Mouse (Mus musculus): ENCODE measurements around the gene Zmiz1. TPM values are rescaled to one million over a fixed set of nuclear protein-coding genes. Genes with fewer than 3 reads are reported as not detected.

The Zmiz1 gene
- polyA plus RNA-seq, 1 experiment from 2014 or later: 6.1 TPM

- H3K4me2 ChIP-seq (ENCODE audit: low read depth, low read length): no peak overlapping the region
- H3K27me3 ChIP-seq (ENCODE audit: control insufficient read depth, insufficient read depth, low read depth, low read length): no peaks in the 10 kb centered on the region
- no peak overlapping the region for H3K27ac ChIP-seq (ENCODE audit: low read length)
- peaks cover 26% of the 10 kb centered on the region for H3K4me1 ChIP-seq (ENCODE audit: control insufficient read depth, low read depth, low read length)
- H3K9ac ChIP-seq (ENCODE audit: low read depth, low read length): no peak overlapping the region
- no peak for ATAC-seq (ENCODE audit: low read depth)
- no peak overlapping the region for H3K4me3 ChIP-seq (ENCODE audit: low read depth, low read length)
- no peaks in the 10 kb centered on the region for H3K9me3 ChIP-seq (replicated peaks; ENCODE audit: control insufficient read depth, low read length)
- H3K36me3 ChIP-seq (ENCODE audit: control insufficient read depth, insufficient read depth): no peaks in the 10 kb centered on the region
- 68% methylated on average over 10 of the region's 10 CpGs for WGBS (ENCODE audit: insufficient replicate concordance)
Observed at GRCm38 (mm10) chr14:25555291-25555781, 96.4 kb downstream of the Zmiz1 start.

GRCm38 (mm10) chr14:25555848-25556247, 96.9 kb downstream of the Zmiz1 start:
- Histone ChIP-seq H3K4me3 (ENCODE audit: low read depth, low read length) (no peak overlapping the region), H3K4me2 (ENCODE audit: low read depth, low read length) (no peak overlapping the region), H3K9me3 (replicated peaks; ENCODE audit: control insufficient read depth, low read length) (no peaks in the 10 kb centered on the region), H3K27me3 (ENCODE audit: control insufficient read depth, insufficient read depth, low read depth, low read length) (no peaks in the 10 kb centered on the region), H3K36me3 (ENCODE audit: control insufficient read depth, insufficient read depth) (no peaks in the 10 kb centered on the region), H3K27ac (ENCODE audit: low read length) (no peak overlapping the region), H3K4me1 (ENCODE audit: control insufficient read depth, low read depth, low read length) (peaks cover 26% of the 10 kb centered on the region), H3K9ac (ENCODE audit: low read depth, low read length) (no peak overlapping the region)
- WGBS (ENCODE audit: insufficient replicate concordance): 51% methylated on average over 7 of the region's 7 CpGs
- no peak for ATAC-seq (ENCODE audit: low read depth)

- no peak for ATAC-seq (ENCODE audit: low read depth)
- Histone ChIP-seq H3K27me3 (ENCODE audit: control insufficient read depth, insufficient read depth, low read depth, low read length) (no peaks in the 10 kb centered on the region), H3K4me2 (ENCODE audit: low read depth, low read length) (no peak overlapping the region), H3K36me3 (ENCODE audit: control insufficient read depth, insufficient read depth) (no peaks in the 10 kb centered on the region), H3K9ac (ENCODE audit: low read depth, low read length) (no peak overlapping the region), H3K27ac (ENCODE audit: low read length) (peak overlapping the region; percentile 50), H3K4me1 (ENCODE audit: control insufficient read depth, low read depth, low read length) (peaks cover 26% of the 10 kb centered on the region), H3K4me3 (ENCODE audit: low read depth, low read length) (no peak overlapping the region), H3K9me3 (replicated peaks; ENCODE audit: control insufficient read depth, low read length) (no peaks in the 10 kb centered on the region)
- WGBS (ENCODE audit: insufficient replicate concordance): 35% methylated on average over 8 of the region's 8 CpGs
Observed at GRCm38 (mm10) chr14:25557014-25557413, 98.0 kb downstream of the Zmiz1 start.

- no peaks in the 10 kb centered on the region for H3K27me3 ChIP-seq (ENCODE audit: control insufficient read depth, insufficient read depth, low read depth, low read length)
- H3K4me2 ChIP-seq (ENCODE audit: low read depth, low read length): no peak overlapping the region
- H3K4me1 ChIP-seq (ENCODE audit: control insufficient read depth, low read depth, low read length): peaks cover 26% of the 10 kb centered on the region
- ATAC-seq (ENCODE audit: low read depth): no peak
- peaks cover 3% of the 10 kb centered on the region; the same call in 1 of the 2 replicates for H3K36me3 ChIP-seq (ENCODE audit: control insufficient read depth, insufficient read depth)
- H3K9ac ChIP-seq (ENCODE audit: low read depth, low read length): no peak overlapping the region
- no peak overlapping the region for H3K4me3 ChIP-seq (ENCODE audit: low read depth, low read length)
- WGBS (ENCODE audit: insufficient replicate concordance): 83% methylated on average over 1 of the region's 1 CpGs
- no peaks in the 10 kb centered on the region for H3K9me3 ChIP-seq (replicated peaks; ENCODE audit: control insufficient read depth, low read length)
- no peak overlapping the region for H3K27ac ChIP-seq (ENCODE audit: low read length)
Observed at GRCm38 (mm10) chr14:25558479-25558878, 99.5 kb downstream of the Zmiz1 start.

- Histone ChIP-seq H3K4me3 (ENCODE audit: low read depth, low read length) (no peak overlapping the region), H3K9ac (ENCODE audit: low read depth, low read length) (no peak overlapping the region), H3K9me3 (replicated peaks; ENCODE audit: control insufficient read depth, low read length) (no peaks in the 10 kb centered on the region), H3K4me2 (ENCODE audit: low read depth, low read length) (no peak overlapping the region), H3K27me3 (ENCODE audit: control insufficient read depth, insufficient read depth, low read depth, low read length) (no peaks in the 10 kb centered on the region), H3K36me3 (ENCODE audit: control insufficient read depth, insufficient read depth) (peaks cover 8% of the 10 kb centered on the region; the same call in 1 of the 2 replicates), H3K4me1 (ENCODE audit: control insufficient read depth, low read depth, low read length) (peaks cover 26% of the 10 kb centered on the region), H3K27ac (ENCODE audit: low read length) (no peak overlapping the region)
- ATAC-seq (ENCODE audit: low read depth): no peak
- WGBS (ENCODE audit: insufficient replicate concordance): 34% methylated on average over 5 of the region's 5 CpGs
Observed at GRCm38 (mm10) chr14:25559907-25560306, 100.9 kb downstream of the Zmiz1 start.

GRCm38 (mm10) chr14:25560841-25561240, 101.9 kb downstream of the Zmiz1 start:
- no peak overlapping the region for H3K27ac ChIP-seq (ENCODE audit: low read length)
- H3K9me3 ChIP-seq (replicated peaks; ENCODE audit: control insufficient read depth, low read length): no peaks in the 10 kb centered on the region
- no peak overlapping the region for H3K4me2 ChIP-seq (ENCODE audit: low read depth, low read length)
- H3K4me3 ChIP-seq (ENCODE audit: low read depth, low read length): no peak overlapping the region
- peaks cover 8% of the 10 kb centered on the region; the same call in 1 of the 2 replicates for H3K36me3 ChIP-seq (ENCODE audit: control insufficient read depth, insufficient read depth)
- peaks cover 22% of the 10 kb centered on the region for H3K4me1 ChIP-seq (ENCODE audit: control insufficient read depth, low read depth, low read length)
- 71% methylated on average over 3 of the region's 3 CpGs for WGBS (ENCODE audit: insufficient replicate concordance)
- no peak for ATAC-seq (ENCODE audit: low read depth)
- H3K27me3 ChIP-seq (ENCODE audit: control insufficient read depth, insufficient read depth, low read depth, low read length): no peaks in the 10 kb centered on the region
- no peak overlapping the region for H3K9ac ChIP-seq (ENCODE audit: low read depth, low read length)

GRCm38 (mm10) chr14:25561716-25562115, 102.7 kb downstream of the Zmiz1 start:
- Histone ChIP-seq H3K9ac (ENCODE audit: low read depth, low read length) (no peak overlapping the region), H3K4me2 (ENCODE audit: low read depth, low read length) (no peak overlapping the region), H3K27ac (ENCODE audit: low read length) (no peak overlapping the region), H3K4me3 (ENCODE audit: low read depth, low read length) (no peak overlapping the region), H3K27me3 (ENCODE audit: control insufficient read depth, insufficient read depth, low read depth, low read length) (no peaks in the 10 kb centered on the region), H3K9me3 (replicated peaks; ENCODE audit: control insufficient read depth, low read length) (no peaks in the 10 kb centered on the region), H3K4me1 (ENCODE audit: control insufficient read depth, low read depth, low read length) (peaks cover 19% of the 10 kb centered on the region), H3K36me3 (ENCODE audit: control insufficient read depth, insufficient read depth) (peaks cover 8% of the 10 kb centered on the region; the same call in 1 of the 2 replicates)
- no peak for ATAC-seq (ENCODE audit: low read depth)
- 32% methylated on average over 1 of the region's 1 CpGs for WGBS (ENCODE audit: insufficient replicate concordance)

- no peak for ATAC-seq (ENCODE audit: low read depth)
- Histone ChIP-seq H3K4me3 (ENCODE audit: low read depth, low read length) (no peak overlapping the region), H3K27ac (ENCODE audit: low read length) (no peak overlapping the region), H3K36me3 (ENCODE audit: control insufficient read depth, insufficient read depth) (peaks cover 8% of the 10 kb centered on the region; the same call in 1 of the 2 replicates), H3K9me3 (replicated peaks; ENCODE audit: control insufficient read depth, low read length) (no peaks in the 10 kb centered on the region), H3K27me3 (ENCODE audit: control insufficient read depth, insufficient read depth, low read depth, low read length) (no peaks in the 10 kb centered on the region), H3K4me1 (ENCODE audit: control insufficient read depth, low read depth, low read length) (peaks cover 17% of the 10 kb centered on the region), H3K4me2 (ENCODE audit: low read depth, low read length) (no peak overlapping the region), H3K9ac (ENCODE audit: low read depth, low read length) (no peak overlapping the region)
- 64% methylated on average over 4 of the region's 4 CpGs for WGBS (ENCODE audit: insufficient replicate concordance)
Observed at GRCm38 (mm10) chr14:25562447-25562846, 103.5 kb downstream of the Zmiz1 start.

GRCm38 (mm10) chr14:25562909-25563308, 103.9 kb downstream of the Zmiz1 start:
- no peaks in the 10 kb centered on the region for H3K27me3 ChIP-seq (ENCODE audit: control insufficient read depth, insufficient read depth, low read depth, low read length)
- H3K4me1 ChIP-seq (ENCODE audit: control insufficient read depth, low read depth, low read length): peaks cover 17% of the 10 kb centered on the region
- 74% methylated on average over 7 of the region's 7 CpGs for WGBS (ENCODE audit: insufficient replicate concordance)
- H3K9ac ChIP-seq (ENCODE audit: low read depth, low read length): no peak overlapping the region
- H3K4me2 ChIP-seq (ENCODE audit: low read depth, low read length): no peak overlapping the region
- no peak for ATAC-seq (ENCODE audit: low read depth)
- no peaks in the 10 kb centered on the region for H3K9me3 ChIP-seq (replicated peaks; ENCODE audit: control insufficient read depth, low read length)
- peaks cover 8% of the 10 kb centered on the region; the same call in 1 of the 2 replicates for H3K36me3 ChIP-seq (ENCODE audit: control insufficient read depth, insufficient read depth)
- no peak overlapping the region for H3K4me3 ChIP-seq (ENCODE audit: low read depth, low read length)
- H3K27ac ChIP-seq (ENCODE audit: low read length): no peak overlapping the region

Data from liver, embryonic 16.5 days (tissue).